Mouse (Mus musculus) olfactory bulb, adult 2 months (tissue): ENCODE results near the gene Cntn4. TPM values are rescaled to one million over a fixed set of nuclear protein-coding genes. Genes with fewer than 3 reads are reported as not detected.

ENCODE experiments used
- H3K27ac ChIP-seq: fragments of 200-500 bp; 2 replicates; pipeline ENCODE4 v1.5.1; 2012; ENCODE audit warnings: low read depth, low read length; ENCODE audit not compliant: insufficient read depth
- H3K4me1 ChIP-seq: fragments of 200-500 bp; 2 replicates; pipeline ENCODE4 v1.6.1; 2012; ENCODE audit warnings: low read length; ENCODE audit not compliant: control insufficient read depth, insufficient read depth
- H3K4me3 ChIP-seq: fragments of 200-500 bp; 2 replicates; pipeline ENCODE4 v1.5.1; 2012; ENCODE audit warnings: mild to moderate bottlenecking, low read depth, low read length, moderate library complexity; ENCODE audit not compliant: insufficient read depth
- CTCF ChIP-seq: fragments of 200-500 bp; IDR thresholded peaks from 2 replicates; pipeline ENCODE4 v1.5.1; 2012; ENCODE audit warnings: low read depth, mild to moderate bottlenecking, low read length, moderate library complexity; ENCODE audit not compliant: insufficient read depth
- POLR2A ChIP-seq: fragments of 200-500 bp; IDR thresholded peaks from 2 replicates; pipeline ENCODE4 v1.6.1; 2012; ENCODE audit warnings: mild to moderate bottlenecking, low read depth, low read length, moderate library complexity; ENCODE audit not compliant: insufficient read depth
- WGBS: fragments of 180-500 bp; shearing (Covaris S2); methylation state at CpG from one replicate; pipeline ENCODE4 v1.1.7; 2018; 5-methylcytosine and 5-hydroxymethylcytosine counted together
- polyA plus RNA-seq: library from polyadenylated mRNA; stranded (reverse); fragments of >200 nt; gene quantifications from 2 replicates; pipeline ENCODE4 v1.2.4, GENCODE M21; 2012; ENCODE audit warnings: low replicate concordance; ENCODE audit not compliant: missing spikeins, insufficient read depth, insufficient read length

Gene Cntn4
- polyA plus RNA-seq, 1 experiment = not detected

GRCm38 (mm10) chr6:106177546-106177945, 500.1 kb downstream of the Cntn4 start:
- TF ChIP-seq POLR2A (no peak), CTCF (no peak)
- Histone ChIP-seq H3K27ac (no peak overlapping the region), H3K4me3 (no peak overlapping the region), H3K4me1 (no peaks in the 10 kb centered on the region)
- 96% methylated on average over 5 of the region's 5 CpGs for WGBS

- Histone ChIP-seq H3K4me1 (no peaks in the 10 kb centered on the region), H3K27ac (no peak overlapping the region), H3K4me3 (no peak overlapping the region)
- no peak for TF ChIP-seq CTCF
- no peak for TF ChIP-seq POLR2A
- WGBS = 89% methylated on average over 2 of the region's 2 CpGs
These were observed 504.1 kb downstream of the Cntn4 start for GRCm38 (mm10) chr6:106181596-106181995.

- WGBS = 85% methylated on average over 1 of the region's 1 CpGs
- Histone ChIP-seq H3K4me1 (no peaks in the 10 kb centered on the region), H3K4me3 (no peak overlapping the region), H3K27ac (no peak overlapping the region)
- TF ChIP-seq CTCF (no peak), POLR2A (no peak)
These were observed 523.5 kb downstream of the Cntn4 start for GRCm38 (mm10) chr6:106200974-106201373.

- Histone ChIP-seq H3K27ac (no peak overlapping the region), H3K4me1 (no peaks in the 10 kb centered on the region), H3K4me3 (no peak overlapping the region)
- TF ChIP-seq CTCF = no peak
- TF ChIP-seq POLR2A = no peak
These were observed 529.9 kb downstream of the Cntn4 start for GRCm38 (mm10) chr6:106207401-106207800.

GRCm38 (mm10) chr6:106213071-106213470, 535.6 kb downstream of the Cntn4 start:
- 71% methylated on average over 4 of the region's 4 CpGs for WGBS
- TF ChIP-seq POLR2A = no peak
- TF ChIP-seq CTCF = no peak
- Histone ChIP-seq H3K4me1 (no peaks in the 10 kb centered on the region), H3K27ac (no peak overlapping the region), H3K4me3 (no peak overlapping the region)

- Histone ChIP-seq H3K27ac (no peak overlapping the region), H3K4me3 (no peak overlapping the region), H3K4me1 (no peaks in the 10 kb centered on the region)
- 74% methylated on average over 12 of the region's 12 CpGs for WGBS
- no peak for TF ChIP-seq CTCF
- TF ChIP-seq POLR2A = no peak
These were observed 559.8 kb downstream of the Cntn4 start for GRCm38 (mm10) chr6:106237046-106237948.

- TF ChIP-seq POLR2A (no peak), CTCF (no peak)
- H3K4me3 ChIP-seq = no peak overlapping the region
- WGBS = 65% methylated on average over 1 of the region's 1 CpGs
- no peaks in the 10 kb centered on the region for H3K4me1 ChIP-seq
- H3K27ac ChIP-seq = no peak overlapping the region
These were observed 564.1 kb downstream of the Cntn4 start for GRCm38 (mm10) chr6:106241553-106241952.

- Histone ChIP-seq H3K4me3 (no peak overlapping the region), H3K4me1 (no peaks in the 10 kb centered on the region), H3K27ac (no peak overlapping the region)
- WGBS = 86% methylated on average over 3 of the region's 3 CpGs
- TF ChIP-seq CTCF = no peak
These were observed 585.9 kb downstream of the Cntn4 start for GRCm38 (mm10) chr6:106263396-106263795.

- no peak for TF ChIP-seq CTCF
- no peak for TF ChIP-seq POLR2A
- Histone ChIP-seq H3K4me1 (no peaks in the 10 kb centered on the region), H3K27ac (no peak overlapping the region), H3K4me3 (no peak overlapping the region)
- WGBS = 98% methylated on average over 3 of the region's 3 CpGs
These were observed 588.0 kb downstream of the Cntn4 start for GRCm38 (mm10) chr6:106265487-106265886.

GRCm38 (mm10) chr6:106266304-106266703, 588.8 kb downstream of the Cntn4 start:
- Histone ChIP-seq H3K27ac (no peak overlapping the region), H3K4me1 (no peaks in the 10 kb centered on the region), H3K4me3 (no peak overlapping the region)
- TF ChIP-seq CTCF (no peak), POLR2A (no peak)
- 87% methylated on average over 2 of the region's 2 CpGs for WGBS
